Mouse (Mus musculus) heart, embryonic 15.5 days (tissue): ENCODE data around the gene Lcmt1. TPM values are rescaled to one million over a fixed set of nuclear protein-coding genes. Genes with fewer than 3 reads are reported as not detected.

Experiments
- ATAC-seq: fragments of 200-750 bp; cut with Nextera tagmentation; replicated peaks from 2 replicates; pipeline ENCODE4 v1.8.0; 2017; ENCODE audit warnings: low read depth, moderate TSS enrichment; ENCODE audit not compliant: insufficient number of reproducible peaks, insufficient read depth, low FRiP score
- H3K27ac ChIP-seq: fragments of 300-500 bp; sonication (generic); 2 replicates; pipeline ENCODE4 v1.5.1; 2015; ENCODE audit warnings: mild to moderate bottlenecking, inconsistent platforms
- H3K27me3 ChIP-seq: fragments of 300-500 bp; sonication (generic); 2 replicates; pipeline ENCODE4 v1.6.1; 2015; ENCODE audit warnings: inconsistent platforms
- H3K36me3 ChIP-seq: fragments of 300-500 bp; sonication (generic); 2 replicates; pipeline ENCODE4 v1.6.1; 2015; ENCODE audit warnings: mild to moderate bottlenecking, inconsistent platforms
- H3K4me1 ChIP-seq: fragments of 300-500 bp; sonication (generic); replicated peaks from 2 replicates; pipeline ENCODE4 v1.6.1; 2015; ENCODE audit warnings: inconsistent platforms
- H3K4me2 ChIP-seq: fragments of 300-500 bp; sonication (generic); 2 replicates; pipeline ENCODE4 v1.6.1; 2015; ENCODE audit warnings: inconsistent platforms, mild to moderate bottlenecking, moderate library complexity
- H3K4me3 ChIP-seq: fragments of 300-500 bp; sonication (generic); 2 replicates; pipeline ENCODE4 v1.5.1; 2015; ENCODE audit warnings: mild to moderate bottlenecking, inconsistent platforms
- H3K9ac ChIP-seq: fragments of 300-500 bp; sonication (generic); 2 replicates; pipeline ENCODE4 v1.6.1; 2015; ENCODE audit warnings: mild to moderate bottlenecking, inconsistent platforms
- H3K9me3 ChIP-seq: fragments of 300-500 bp; sonication (generic); replicated peaks from 2 replicates; pipeline ENCODE4 v1.6.1; 2016; ENCODE audit warnings: inconsistent platforms
- WGBS: fragments of 180-500 bp; shearing (Covaris S2); methylation state at CpG from one replicate; pipeline ENCODE4 v1.1.7; 2015; ENCODE audit warnings: mixed read lengths; 5-methylcytosine and 5-hydroxymethylcytosine counted together
- polyA plus RNA-seq: library from polyadenylated mRNA; unstranded; fragments of >200 nt; fragmentation: Nextera tagmentation; extraction: Ambion mirVana; gene quantifications from 2 replicates; pipeline ENCODE4 v1.2.1, GENCODE M21; 2015

Gene Lcmt1
- polyA plus RNA-seq, 1 experiment from 2014 or later, result 35.2 TPM

DNA sequence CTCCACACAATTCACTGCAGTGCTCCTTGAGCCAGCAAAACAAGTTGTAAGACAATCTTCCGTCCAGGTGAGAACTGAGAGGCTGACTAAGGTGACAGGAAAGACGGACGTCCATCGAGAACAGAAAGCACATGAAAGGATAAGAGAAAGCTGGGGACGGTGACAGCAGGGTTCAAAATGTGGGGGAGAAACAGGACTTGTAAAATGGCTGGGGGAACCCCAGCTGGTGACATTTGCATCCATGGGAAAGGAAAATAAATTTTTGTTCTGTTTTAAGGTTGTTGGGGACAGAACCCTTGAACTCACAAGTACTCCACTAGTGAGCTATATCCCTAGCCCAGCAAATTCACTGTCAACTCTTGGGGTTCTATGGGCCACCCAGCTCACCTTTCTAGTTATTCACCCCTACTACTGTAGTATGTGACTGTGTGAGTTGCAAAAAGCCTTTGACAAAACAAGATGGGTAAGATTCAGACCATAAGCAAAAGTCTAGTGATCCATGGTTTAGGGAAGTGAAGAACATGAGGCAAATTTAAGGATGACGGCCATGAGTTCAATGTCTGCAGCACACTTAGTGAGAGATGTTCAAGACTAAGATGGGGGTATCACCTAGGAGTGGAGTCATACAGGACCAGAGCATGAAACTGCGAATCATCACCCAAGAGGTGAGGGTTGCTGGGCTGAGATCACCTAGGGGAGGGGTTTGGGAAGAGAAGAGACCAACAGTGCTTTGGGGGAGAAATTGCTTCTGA lies 8.2 kb upstream of the Lcmt1 start:
- H3K9ac ChIP-seq, result no peak overlapping the region
- H3K9me3 ChIP-seq, result no peaks in the 10 kb centered on the region
- no peaks in the 10 kb centered on the region for H3K27me3 ChIP-seq
- H3K27ac ChIP-seq, result no peak overlapping the region
- H3K36me3 ChIP-seq, result no peaks in the 10 kb centered on the region
- ATAC-seq, result no peak
- WGBS, result 84% methylated on average over 7 of the region's 7 CpGs
- H3K4me1 ChIP-seq, result peaks cover 19% of the 10 kb centered on the region
- H3K4me3 ChIP-seq, result no peak overlapping the region
- no peak overlapping the region for H3K4me2 ChIP-seq

DNA sequence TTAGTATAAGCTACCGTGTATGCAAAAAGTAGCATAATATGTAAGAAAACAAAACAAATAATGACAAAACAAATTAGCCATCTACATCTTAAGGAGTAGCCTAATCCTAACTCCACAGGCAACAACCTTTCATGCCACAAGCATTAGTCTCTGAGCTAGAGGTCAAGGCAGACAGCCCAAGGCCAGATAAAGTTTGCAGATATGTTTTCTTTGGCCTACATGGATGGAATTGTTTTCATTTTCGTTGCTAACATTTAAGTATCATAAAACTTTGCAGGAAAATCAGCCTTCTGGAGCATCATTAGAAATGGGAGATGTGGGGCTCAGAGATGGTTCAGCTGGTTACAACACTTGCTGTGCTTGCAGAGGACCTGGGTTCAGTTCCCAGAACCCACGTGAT lies 6.8 kb upstream of the Lcmt1 start:
- no peak overlapping the region for H3K4me2 ChIP-seq
- H3K27me3 ChIP-seq, result no peaks in the 10 kb centered on the region
- H3K27ac ChIP-seq, result no peak overlapping the region
- no peaks in the 10 kb centered on the region for H3K36me3 ChIP-seq
- ATAC-seq, result no peak
- H3K9ac ChIP-seq, result no peak overlapping the region
- H3K4me1 ChIP-seq, result peaks cover 32% of the 10 kb centered on the region
- H3K4me3 ChIP-seq, result no peak overlapping the region
- WGBS, result 81% methylated on average over 3 of the region's 3 CpGs
- no peaks in the 10 kb centered on the region for H3K9me3 ChIP-seq

DNA sequence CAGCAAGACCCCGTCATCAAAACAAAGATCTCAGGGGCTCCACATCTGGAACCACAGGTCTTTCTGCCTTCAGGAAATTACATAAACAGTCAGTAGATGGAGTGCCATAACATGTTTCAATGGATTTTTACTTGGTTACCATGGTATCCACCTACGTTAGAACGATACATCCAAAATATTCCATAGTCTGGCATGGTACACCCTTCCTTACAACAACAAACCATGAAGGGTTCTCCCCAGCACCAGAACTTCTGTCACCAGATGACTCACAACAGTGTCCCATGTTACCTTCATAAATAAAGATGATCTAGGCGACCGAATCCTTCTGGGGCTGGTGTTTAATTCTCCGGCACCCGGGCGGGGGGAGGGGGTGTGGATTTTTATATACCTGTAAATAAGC lies 5.6 kb upstream of the Lcmt1 start:
- H3K36me3 ChIP-seq, result no peaks in the 10 kb centered on the region
- H3K27me3 ChIP-seq, result no peaks in the 10 kb centered on the region
- no peaks in the 10 kb centered on the region for H3K9me3 ChIP-seq
- no peak overlapping the region for H3K27ac ChIP-seq
- H3K4me2 ChIP-seq, result no peak overlapping the region
- H3K4me1 ChIP-seq, result peaks cover 43% of the 10 kb centered on the region
- WGBS, result 92% methylated on average over 8 of the region's 8 CpGs
- no peak overlapping the region for H3K9ac ChIP-seq
- H3K4me3 ChIP-seq, result no peak overlapping the region
- ATAC-seq, result no peak

- no peak overlapping the region for H3K27ac ChIP-seq
- peaks cover 44% of the 10 kb centered on the region for H3K4me1 ChIP-seq
- ATAC-seq, result no peak
Measured at GRCm38 (mm10) chr7:123365876-123366741, 3.5 kb upstream of the Lcmt1 start.

DNA sequence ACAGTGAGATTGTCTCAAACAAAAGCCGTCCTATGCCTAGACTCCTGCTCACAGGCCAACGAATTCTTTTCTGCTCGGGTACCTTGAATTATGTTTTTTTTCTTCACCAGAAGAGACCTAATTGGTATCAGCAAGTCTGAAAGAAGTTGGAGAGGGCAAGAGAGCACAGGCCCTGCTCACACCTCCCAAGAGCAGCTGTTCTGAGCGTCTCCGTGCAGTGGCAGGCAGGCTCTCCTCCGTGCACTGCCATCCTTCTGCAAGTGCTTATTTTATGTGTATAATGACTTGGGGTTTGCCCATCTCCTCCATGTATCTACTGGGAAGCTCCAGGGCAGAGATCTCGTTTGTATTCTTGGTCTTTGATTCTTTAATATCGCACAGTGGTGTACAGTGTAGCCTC lies 2.8 kb upstream of the Lcmt1 start:
- Histone ChIP-seq H3K4me2 (no peak overlapping the region), H3K9ac (no peak overlapping the region), H3K9me3 (no peaks in the 10 kb centered on the region), H3K27me3 (no peaks in the 10 kb centered on the region), H3K27ac (no peak overlapping the region), H3K4me3 (no peak overlapping the region), H3K36me3 (no peaks in the 10 kb centered on the region), H3K4me1 (peaks cover 44% of the 10 kb centered on the region)
- WGBS, result 74% methylated on average over 8 of the region's 8 CpGs
- ATAC-seq, result no peak

More at GRCm38 (mm10) chr7:123365876-123366741, 3.5 kb upstream of the Lcmt1 start:
- H3K9ac ChIP-seq, result no peak overlapping the region
- H3K4me3 ChIP-seq, result no peak overlapping the region
- WGBS, result 72% methylated on average over 7 of the region's 7 CpGs
- H3K27me3 ChIP-seq, result no peaks in the 10 kb centered on the region
- no peaks in the 10 kb centered on the region for H3K36me3 ChIP-seq
- H3K4me2 ChIP-seq, result no peak overlapping the region
- no peaks in the 10 kb centered on the region for H3K9me3 ChIP-seq

DNA sequence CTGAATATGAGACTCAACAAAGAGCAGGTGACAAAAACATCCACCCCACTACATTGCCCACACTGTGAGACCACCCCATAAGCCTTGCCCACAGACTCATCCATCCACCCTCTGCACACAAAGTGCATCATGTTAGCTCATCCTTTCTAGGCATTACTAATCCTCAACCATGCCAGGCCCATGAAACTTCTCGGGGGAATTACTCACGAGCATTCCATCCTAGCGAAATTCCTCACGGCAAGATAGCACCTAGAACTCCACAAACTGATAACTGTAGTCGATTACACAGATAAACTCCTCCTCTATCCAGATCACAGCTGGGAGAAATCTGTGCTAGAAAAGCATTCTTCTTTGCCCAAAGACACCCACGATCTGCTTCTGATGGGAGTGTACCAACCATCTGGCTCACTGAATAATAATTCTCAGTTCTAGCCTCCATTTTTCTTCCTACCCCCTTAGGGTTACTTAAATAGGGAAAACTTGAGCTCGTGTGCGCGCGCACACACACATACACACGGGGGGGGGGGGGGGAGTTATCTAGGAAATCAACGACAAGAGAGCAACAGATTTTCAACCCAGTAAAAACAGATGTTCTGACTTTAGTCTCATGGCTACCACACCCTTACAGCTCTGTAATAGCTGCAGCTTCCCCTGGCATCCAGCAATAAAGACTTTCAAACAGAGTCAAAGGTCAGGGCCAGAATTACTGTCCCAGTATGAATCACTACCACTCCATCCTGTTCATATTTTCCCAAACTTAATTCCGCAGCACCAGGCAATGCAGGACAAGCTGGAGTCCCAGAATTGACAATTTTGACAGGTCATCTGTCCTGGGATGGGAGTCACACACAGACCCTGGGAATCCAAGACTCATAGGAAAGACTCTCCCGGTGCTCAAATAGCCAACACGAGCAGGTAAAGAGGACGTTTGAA lies 2.1 kb upstream of the Lcmt1 start:
- no peaks in the 10 kb centered on the region for H3K36me3 ChIP-seq
- H3K27ac ChIP-seq, result no peak overlapping the region
- H3K4me3 ChIP-seq, result no peak overlapping the region; the same call in 1 of the 2 replicates
- no peak overlapping the region for H3K9ac ChIP-seq
- H3K4me1 ChIP-seq, result peaks cover 44% of the 10 kb centered on the region
- no peak for ATAC-seq
- H3K4me2 ChIP-seq, result peak overlapping the region; percentile 87; the same call in 1 of the 2 replicates
- H3K9me3 ChIP-seq, result no peaks in the 10 kb centered on the region
- no peaks in the 10 kb centered on the region for H3K27me3 ChIP-seq
- 68% methylated on average over 16 of the region's 16 CpGs for WGBS

- Histone ChIP-seq H3K36me3 (no peaks in the 10 kb centered on the region), H3K4me1 (peaks cover 44% of the 10 kb centered on the region), H3K27me3 (no peaks in the 10 kb centered on the region), H3K9ac (no peak overlapping the region), H3K9me3 (no peaks in the 10 kb centered on the region), H3K4me2 (peak overlapping the region; percentile 87), H3K27ac (no peak overlapping the region), H3K4me3 (peak overlapping the region; percentile 92)
- 71% methylated on average over 2 of the region's 2 CpGs for WGBS
- no peak for ATAC-seq
Measured at GRCm38 (mm10) chr7:123368187-123368586, 1.4 kb upstream of the Lcmt1 start.

- Histone ChIP-seq H3K27me3 (no peaks in the 10 kb centered on the region), H3K27ac (peak overlapping the region; percentile 88), H3K9me3 (no peaks in the 10 kb centered on the region), H3K4me3 (peak overlapping the region; percentile 92), H3K4me2 (peak overlapping the region; percentile 87), H3K9ac (peak overlapping the region; percentile 92), H3K4me1 (peaks cover 44% of the 10 kb centered on the region), H3K36me3 (no peaks in the 10 kb centered on the region)
- ATAC-seq, result peak; percentile 67
- WGBS, result 1% methylated on average over 47 of the region's 51 CpGs
Measured at GRCm38 (mm10) chr7:123368778-123369746, 522 bp upstream of the Lcmt1 start.

DNA sequence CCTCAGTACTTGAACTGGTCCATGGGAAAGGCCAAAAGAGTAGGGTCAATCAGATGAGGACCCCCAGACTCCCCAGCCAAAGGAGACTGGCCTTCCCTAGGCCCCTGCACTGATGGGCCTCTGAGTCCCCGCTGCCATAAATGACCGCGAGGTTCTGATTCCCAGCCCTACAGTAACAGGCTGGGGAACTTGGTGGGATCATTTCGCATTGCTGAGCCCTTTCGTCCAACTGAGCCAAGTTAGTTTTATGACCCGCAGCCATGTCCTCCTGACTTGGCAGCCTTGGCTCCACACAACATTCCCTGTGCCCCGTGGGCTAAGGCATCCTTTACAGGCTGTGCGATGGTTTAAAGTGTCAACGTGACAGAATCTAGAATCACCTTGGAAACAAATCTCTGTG lies 1.1 kb downstream of the Lcmt1 start:
- H3K27ac ChIP-seq, result peak overlapping the region; percentile 88
- no peaks in the 10 kb centered on the region for H3K36me3 ChIP-seq
- H3K27me3 ChIP-seq, result no peaks in the 10 kb centered on the region
- H3K9ac ChIP-seq, result peak overlapping the region; percentile 92
- WGBS, result 53% methylated on average over 9 of the region's 9 CpGs
- ATAC-seq, result no peak
- H3K9me3 ChIP-seq, result no peaks in the 10 kb centered on the region
- peak overlapping the region; percentile 92 for H3K4me3 ChIP-seq
- H3K4me2 ChIP-seq, result peak overlapping the region; percentile 87
- H3K4me1 ChIP-seq, result peaks cover 38% of the 10 kb centered on the region

DNA sequence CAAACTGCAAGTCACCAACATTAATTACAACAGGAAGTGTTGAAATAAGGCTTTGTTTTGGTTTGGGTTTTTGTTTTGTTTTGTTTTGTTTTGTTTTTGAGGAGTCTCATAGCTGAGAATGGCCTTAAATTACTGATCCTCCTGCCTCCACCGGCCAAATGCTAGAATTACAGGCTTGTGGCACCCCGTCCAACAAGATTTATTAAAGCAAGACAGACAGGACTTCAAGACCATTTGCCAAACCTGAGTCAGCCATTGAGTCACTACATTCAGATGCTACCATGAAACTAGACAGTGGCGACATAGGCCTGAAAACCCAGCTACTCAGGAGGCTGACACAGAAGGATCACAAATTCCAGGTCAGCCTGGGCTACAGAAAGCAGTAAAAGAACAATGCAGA lies 1.9 kb downstream of the Lcmt1 start:
- no peaks in the 10 kb centered on the region for H3K27me3 ChIP-seq
- no peak overlapping the region for H3K27ac ChIP-seq
- H3K9ac ChIP-seq, result no peak overlapping the region
- H3K9me3 ChIP-seq, result no peaks in the 10 kb centered on the region
- WGBS, result 66% methylated on average over 3 of the region's 3 CpGs
- H3K4me3 ChIP-seq, result no peak overlapping the region
- ATAC-seq, result no peak
- H3K4me2 ChIP-seq, result no peak overlapping the region
- peaks cover 30% of the 10 kb centered on the region for H3K4me1 ChIP-seq
- no peaks in the 10 kb centered on the region for H3K36me3 ChIP-seq
